ENCODE assay signal across 27 mouse cellular contexts in the genomic region with DNA sequence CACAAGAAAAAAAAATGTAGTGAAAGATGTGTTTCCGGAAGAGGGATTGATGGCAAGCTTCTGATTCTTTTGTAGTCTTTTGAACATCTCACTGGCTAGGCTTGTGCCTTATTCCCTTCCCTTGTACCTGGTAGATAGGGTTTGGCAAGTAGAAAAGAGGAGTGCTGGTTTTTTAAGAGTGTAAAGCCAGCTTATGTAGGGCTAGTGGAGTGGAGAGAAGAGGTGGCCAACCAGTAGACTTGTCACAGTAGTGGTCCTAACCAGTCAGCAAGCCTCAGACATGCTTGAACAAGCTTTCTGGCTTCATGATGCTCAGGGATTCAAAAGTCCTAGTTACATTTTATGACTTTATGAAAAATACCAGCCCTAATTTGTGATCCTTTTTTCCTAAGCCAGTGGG. TPM values are rescaled to one million over a fixed set of nuclear protein-coding genes. Genes with fewer than 3 reads are reported as not detected.
DNase-seq lines count a peak whose midpoint lies in the region; ATAC-seq and TF ChIP-seq lines count a peak whose summit lies in the region.
"Had no signal": no experiment of that assay in that cellular context is flagged by ENCODE, and none has a peak within 500 bp of the region (broad histone marks: within the 10 kb centered on the region; RNA-seq: fewer than 3 reads in every experiment).

No protein-coding gene starts in this region.

- H3K27me3 ChIP-seq in hindbrain, embryonic 12.5 days = no peaks in the 10 kb centered on the region
- no peaks in the 10 kb centered on the region for H3K27me3 ChIP-seq in hindbrain, embryonic 11.5 days (ENCODE audit: control insufficient read depth, insufficient read depth, low read length)
- no peaks in the 10 kb centered on the region for H3K27me3 ChIP-seq in liver, embryonic 12.5 days (replicated peaks)
- H3K27me3 ChIP-seq in liver, postnatal 0 days (ENCODE audit: insufficient read depth, low read length) = no peaks in the 10 kb centered on the region
- no peaks in the 10 kb centered on the region for H3K27me3 ChIP-seq in ES-Bruce4 (ENCODE audit: control insufficient read depth, insufficient read depth, low read length, poor library complexity, severe bottlenecking)
- H3K27me3 ChIP-seq in MEL (ENCODE audit: control insufficient read depth in 1 of 2, insufficient read depth in 2 of 2, low read length in 2 of 2) = no peaks in the 10 kb centered on the region
- H3K27me3 ChIP-seq: embryonic facial prominence, embryonic 12.5 days; embryonic facial prominence, embryonic 15.5 days; forebrain, embryonic 13.5 days; heart, embryonic 13.5 days; Patski had no signal

- TF ChIP-seq POLR2A in ES-Bruce4 (IDR thresholded peaks at IDR 0.05; ENCODE audit: insufficient read depth, low read length) (no peak), MEL (IDR thresholded peaks at IDR 0.05; ENCODE audit: control insufficient read depth in 1 of 2, insufficient read depth in 1 of 2, low read depth in 1 of 2, low read length in 2 of 2, poor library complexity in 1 of 2) (peak in 1 of 2 experiments; percentile 48; a peak in 1 of 4 replicates)

- DNase-seq in hindbrain, embryonic 11.5 days (ENCODE audit: low spot score) = no peak
- no peak for DNase-seq in liver, postnatal 0 days
- DNase-seq in MEL (ENCODE audit: low read depth, low spot score) = no peak
- DNase-seq in urinary bladder, postnatal 14 days (ENCODE audit: low spot score) = no peak
- DNase-seq in lung, postnatal 10 days = no peak
- DNase-seq: adrenal gland, postnatal 10 days; adrenal gland, postnatal 36 days; cerebellum, adult 18-20 months; cerebellum, adult 9-10 months; gastrocnemius, postnatal 10 days; gastrocnemius, postnatal 36 days; heart, postnatal 14 days had no signal

- H3K27ac ChIP-seq in hindbrain, embryonic 12.5 days = peak overlapping the region; percentile 52
- H3K27ac ChIP-seq in hindbrain, embryonic 11.5 days (ENCODE audit: low read depth, low read length) = no peak overlapping the region
- peak overlapping the region; percentile 45 for H3K27ac ChIP-seq in liver, embryonic 12.5 days
- no peak overlapping the region for H3K27ac ChIP-seq in liver, postnatal 0 days (ENCODE audit: low read depth)
- peak overlapping the region; percentile 21 for H3K27ac ChIP-seq in ES-Bruce4 (ENCODE audit: insufficient read depth, low read length)
- H3K27ac ChIP-seq in MEL (ENCODE audit: control insufficient read depth, low read depth, low read length) = no peak overlapping the region
- H3K27ac ChIP-seq: embryonic facial prominence, embryonic 12.5 days; embryonic facial prominence, embryonic 15.5 days; forebrain, embryonic 13.5 days; heart, embryonic 13.5 days had no signal

- no peak for TF ChIP-seq CTCF in liver, postnatal 0 days (IDR thresholded peaks at IDR 0.05; ENCODE audit: low read depth)
- no peak for TF ChIP-seq CTCF in ES-Bruce4 (IDR thresholded peaks at IDR 0.05; ENCODE audit: low read depth, low read length)
- no peak for TF ChIP-seq CTCF in MEL (IDR thresholded peaks at IDR 0.05 in 2 of 3, conservative IDR thresholded peaks at IDR 0.05 in 1 of 3; ENCODE audit: control insufficient read depth in 1 of 3, insufficient read depth in 1 of 3, low read depth in 2 of 3, low read length in 3 of 3, poor library complexity in 1 of 3, severe bottlenecking in 1 of 3)

- H3K4me3 ChIP-seq in hindbrain, embryonic 12.5 days = no peak overlapping the region
- H3K4me3 ChIP-seq in hindbrain, embryonic 11.5 days (ENCODE audit: low read depth, low read length) = no peak overlapping the region
- H3K4me3 ChIP-seq in liver, embryonic 12.5 days = no peak overlapping the region
- H3K4me3 ChIP-seq in liver, postnatal 0 days (ENCODE audit: low read depth, low read length) = no peak overlapping the region
- H3K4me3 ChIP-seq in ES-Bruce4 (ENCODE audit: low read depth, low read length) (no peak overlapping the region), MEL (ENCODE audit: control insufficient read depth in 1 of 2, insufficient read depth in 1 of 2, low read depth in 2 of 2, low read length in 2 of 2) (no peak overlapping the region)
- H3K4me3 ChIP-seq: embryonic facial prominence, embryonic 12.5 days; embryonic facial prominence, embryonic 15.5 days; erythroblast, embryonic 14.5 days; forebrain, embryonic 13.5 days; heart, embryonic 13.5 days had no signal

- no peaks in the 10 kb centered on the region for H3K79me2 ChIP-seq in MEL (ENCODE audit: control insufficient read depth, insufficient read depth, low read length, poor library complexity)

- no peak for TF ChIP-seq EP300 in liver, postnatal 0 days (IDR thresholded peaks at IDR 0.05; ENCODE audit: low read depth)
- TF ChIP-seq EP300 in ES-Bruce4 (IDR thresholded peaks at IDR 0.05; ENCODE audit: insufficient read depth, low read depth, low read length) = no peak
- TF ChIP-seq EP300 in MEL (IDR thresholded peaks at IDR 0.05; ENCODE audit: low read depth in 1 of 2, low read length in 2 of 2) = no peak

- no peak for TF ChIP-seq RAD21 in MEL (IDR thresholded peaks at IDR 0.05; ENCODE audit: low read depth, low read length)

- H3K4me1 ChIP-seq in hindbrain, embryonic 12.5 days = no peaks in the 10 kb centered on the region
- no peaks in the 10 kb centered on the region for H3K4me1 ChIP-seq in hindbrain, embryonic 11.5 days (replicated peaks; ENCODE audit: control insufficient read depth, insufficient read depth, low read length)
- H3K4me1 ChIP-seq in liver, embryonic 12.5 days = peaks cover 29% of the 10 kb centered on the region
- H3K4me1 ChIP-seq in liver, postnatal 0 days (ENCODE audit: insufficient read depth) = peaks cover 4% of the 10 kb centered on the region; the same call in 1 of the 2 replicates
- H3K4me1 ChIP-seq in ES-Bruce4 (ENCODE audit: control insufficient read depth, insufficient read depth, low read length) = no peaks in the 10 kb centered on the region
- H3K4me1 ChIP-seq in MEL (ENCODE audit: control insufficient read depth in 1 of 2, insufficient read depth in 2 of 2, low read length in 2 of 2) = peaks cover 0 to 3% of the 10 kb centered on the region in 2 experiments; a peak in 1 of 4 replicates
- H3K4me1 ChIP-seq: embryonic facial prominence, embryonic 12.5 days; embryonic facial prominence, embryonic 15.5 days; forebrain, embryonic 13.5 days; heart, embryonic 13.5 days had no signal

- H3K36me3 ChIP-seq in hindbrain, embryonic 12.5 days = peaks cover 60% of the 10 kb centered on the region
- peaks cover 8% of the 10 kb centered on the region; the same call in 1 of the 2 replicates for H3K36me3 ChIP-seq in hindbrain, embryonic 11.5 days (ENCODE audit: control insufficient read depth, insufficient read depth, low read length)
- peaks cover 87% of the 10 kb centered on the region for H3K36me3 ChIP-seq in liver, embryonic 12.5 days
- H3K36me3 ChIP-seq in liver, postnatal 0 days (replicated peaks; ENCODE audit: insufficient read depth, low read length) = peaks cover 61% of the 10 kb centered on the region
- H3K36me3 ChIP-seq in ES-Bruce4 (ENCODE audit: control insufficient read depth, insufficient read depth, low read length, poor library complexity, severe bottlenecking) (peaks cover 51% of the 10 kb centered on the region), MEL (ENCODE audit: control insufficient read depth in 1 of 2, insufficient read depth in 2 of 2, low read length in 2 of 2) (peaks cover 0 to 22% of the 10 kb centered on the region in 2 experiments; a peak in 3 of 4 replicates)

- ATAC-seq in hindbrain, embryonic 12.5 days (ENCODE audit: low FRiP score) = no peak
- ATAC-seq in hindbrain, embryonic 11.5 days (ENCODE audit: low FRiP score) = no peak
- ATAC-seq in liver, embryonic 12.5 days = no peak
- ATAC-seq in liver, postnatal 0 days = no peak
- ATAC-seq: CD4-positive, CD25-positive, alpha-beta regulatory T cell, adult 4 months; forebrain, embryonic 13.5 days; forebrain, embryonic 16.5 days; hindbrain, embryonic 16.5 days; intestine, postnatal 0 days; Patski had no signal

- H3K9me3 ChIP-seq in hindbrain, embryonic 12.5 days (replicated peaks) = no peaks in the 10 kb centered on the region
- no peaks in the 10 kb centered on the region for H3K9me3 ChIP-seq in hindbrain, embryonic 11.5 days (ENCODE audit: control insufficient read depth, low read length)
- no peaks in the 10 kb centered on the region for H3K9me3 ChIP-seq in liver, embryonic 12.5 days (replicated peaks)
- H3K9me3 ChIP-seq in liver, postnatal 0 days (ENCODE audit: low read length) = no peaks in the 10 kb centered on the region
- H3K9me3 ChIP-seq in ES-Bruce4 (replicated peaks; ENCODE audit: control insufficient read depth, insufficient read depth, low read length, poor library complexity, severe bottlenecking) (no peaks in the 10 kb centered on the region), MEL (replicated peaks; ENCODE audit: insufficient read depth, low read length) (no peaks in the 10 kb centered on the region)
- H3K9me3 ChIP-seq: embryonic facial prominence, embryonic 12.5 days; embryonic facial prominence, embryonic 15.5 days; forebrain, embryonic 13.5 days; heart, embryonic 13.5 days had no signal

- WGBS in hindbrain, embryonic 12.5 days = 83% methylated on average over 1 of the region's 1 CpGs
- WGBS in hindbrain, embryonic 11.5 days = 91% methylated on average over 1 of the region's 1 CpGs
- WGBS in liver, embryonic 12.5 days (ENCODE audit: insufficient replicate concordance) = 76% methylated on average over 1 of the region's 1 CpGs
- WGBS in liver, postnatal 0 days (ENCODE audit: insufficient replicate concordance) = 92% methylated on average over 1 of the region's 1 CpGs

- H3K4me2 ChIP-seq in hindbrain, embryonic 12.5 days (replicated peaks) = no peak overlapping the region
- H3K4me2 ChIP-seq in hindbrain, embryonic 11.5 days (replicated peaks; ENCODE audit: low read depth, low read length) = no peak overlapping the region
- no peak overlapping the region for H3K4me2 ChIP-seq in liver, embryonic 12.5 days
- no peak overlapping the region for H3K4me2 ChIP-seq in liver, postnatal 0 days (ENCODE audit: low read depth, low read length)
- H3K4me2 ChIP-seq: embryonic facial prominence, embryonic 12.5 days; embryonic facial prominence, embryonic 15.5 days; forebrain, embryonic 13.5 days; heart, embryonic 13.5 days had no signal

- H3K9ac ChIP-seq in hindbrain, embryonic 12.5 days = no peak overlapping the region
- H3K9ac ChIP-seq in hindbrain, embryonic 11.5 days (ENCODE audit: low read depth, low read length) = no peak overlapping the region
- no peak overlapping the region for H3K9ac ChIP-seq in liver, embryonic 12.5 days
- H3K9ac ChIP-seq in liver, postnatal 0 days (replicated peaks) = no peak overlapping the region
- H3K9ac ChIP-seq in ES-Bruce4 (ENCODE audit: low read depth, poor library complexity, severe bottlenecking) (no peak overlapping the region), MEL (ENCODE audit: control insufficient read depth, low read depth, low read length, poor library complexity, severe bottlenecking) (no peak overlapping the region)
- H3K9ac ChIP-seq: embryonic facial prominence, embryonic 12.5 days; embryonic facial prominence, embryonic 15.5 days; forebrain, embryonic 13.5 days; heart, embryonic 13.5 days had no signal

RNA-seq across cellular contexts. Expression of a gene that starts 21.7 kb away (rescaled TPM):
- 21.3 and 22.1 TPM in 2 replicates for polyA plus RNA-seq in hindbrain, embryonic 12.5 days (2016; fragmentation: Nextera tagmentation; extraction: Ambion mirVana)
- 8.0 and 8.9 TPM in 2 replicates for polyA plus RNA-seq in hindbrain, embryonic 11.5 days (2014; fragmentation: Nextera tagmentation; extraction: Ambion mirVana)
- 49.6 and 50.1 TPM in 2 replicates for polyA plus RNA-seq in liver, embryonic 12.5 days (2016; fragmentation: Nextera tagmentation; extraction: Ambion mirVana)
- polyA plus RNA-seq in liver, postnatal 0 days (2015; fragmentation: Nextera tagmentation; extraction: Ambion mirVana) = 31.2 and 35.6 TPM in 2 replicates
- polyA plus RNA-seq in ES-Bruce4 (2011; ENCODE audit: insufficient read depth, insufficient read length, low read depth, missing spikeins) = 33.3 and 33.4 TPM in 2 replicates
- 107 and 115 TPM in 2 replicates for total RNA-seq in MEL (2012; rRNA removed)
- polyA plus RNA-seq in MEL (2012; ENCODE audit: insufficient read depth in 1 of 2, insufficient read length in 2 of 2, low read depth in 1 of 2, low replicate concordance in 2 of 2, missing spikeins in 1 of 2) = 100 to 1,000 TPM in 1 of 2 experiments, 10 to 100 TPM in 1; 53.8 to 135 TPM

RNA-seq across cellular contexts. Expression of a gene that starts 51.6 kb away (rescaled TPM):
- 2.8 and 3.2 TPM in 2 replicates for polyA plus RNA-seq in hindbrain, embryonic 12.5 days (2016; fragmentation: Nextera tagmentation; extraction: Ambion mirVana)
- polyA plus RNA-seq in hindbrain, embryonic 11.5 days (2014; fragmentation: Nextera tagmentation; extraction: Ambion mirVana) = 1.2 and 1.7 TPM in 2 replicates
- 14.7 and 16.0 TPM in 2 replicates for polyA plus RNA-seq in liver, embryonic 12.5 days (2016; fragmentation: Nextera tagmentation; extraction: Ambion mirVana)
- polyA plus RNA-seq in liver, postnatal 0 days (2015; fragmentation: Nextera tagmentation; extraction: Ambion mirVana) = 2.2 and 2.6 TPM in 2 replicates
- 4.8 and 5.3 TPM in 2 replicates for polyA plus RNA-seq in ES-Bruce4 (2011; ENCODE audit: insufficient read depth, insufficient read length, low read depth, missing spikeins)
- 0.12 and 0.13 TPM in 2 replicates for total RNA-seq in MEL (2012; rRNA removed)
- 1 to 10 TPM in 1 of 2 experiments, not detected in 1; 1.3 TPM for polyA plus RNA-seq in MEL (2012; ENCODE audit: insufficient read depth in 1 of 2, insufficient read length in 2 of 2, low read depth in 1 of 2, low replicate concordance in 2 of 2, missing spikeins in 1 of 2)
- total RNA-seq: common myeloid progenitor, adult 5-6 weeks; granulocyte monocyte progenitor cell, adult 5-6 weeks had no signal
- polyA plus RNA-seq: CD4-positive, CD25-positive, alpha-beta regulatory T cell, adult 4 months had no signal

RNA-seq across cellular contexts. Expression of a gene that starts 53.5 kb away (rescaled TPM):
- polyA plus RNA-seq in hindbrain, embryonic 12.5 days (2016; fragmentation: Nextera tagmentation; extraction: Ambion mirVana) = 77.8 and 85.6 TPM in 2 replicates
- polyA plus RNA-seq in hindbrain, embryonic 11.5 days (2014; fragmentation: Nextera tagmentation; extraction: Ambion mirVana) = 106 and 118 TPM in 2 replicates
- polyA plus RNA-seq in liver, embryonic 12.5 days (2016; fragmentation: Nextera tagmentation; extraction: Ambion mirVana) = 54.3 and 54.7 TPM in 2 replicates
- 24.1 and 30.1 TPM in 2 replicates for polyA plus RNA-seq in liver, postnatal 0 days (2015; fragmentation: Nextera tagmentation; extraction: Ambion mirVana)
- polyA plus RNA-seq in ES-Bruce4 (2011; ENCODE audit: insufficient read depth, insufficient read length, low read depth, missing spikeins) (120 and 137 TPM in 2 replicates), MEL (2012; ENCODE audit: insufficient read depth in 1 of 2, insufficient read length in 2 of 2, low read depth in 1 of 2, low replicate concordance in 2 of 2, missing spikeins in 1 of 2) (10 to 100 TPM in 1 of 2 experiments, not detected in 1; 54.5 TPM)
- 65.8 and 67.4 TPM in 2 replicates for total RNA-seq in MEL (2012; rRNA removed)

Comparison
In these comparisons a context has a peak if more than half of its experiments do, and no peak if none do; other contexts are left out.
1. H3K27ac ChIP-seq: peak in hindbrain, embryonic 12.5 days (single experiment), liver, embryonic 12.5 days (single experiment) and ES-Bruce4 (single experiment); none in hindbrain, embryonic 11.5 days (single experiment), liver, postnatal 0 days (single experiment) and MEL (single experiment).